Mouse (Mus musculus) central nervous system, embryonic 14 days (tissue): ENCODE data around the gene Irx4. TPM values are rescaled to one million over a fixed set of nuclear protein-coding genes. Genes with fewer than 3 reads are reported as not detected.

Experiments
- polyA plus RNA-seq: library from polyadenylated mRNA; depleted of rRNA; stranded (reverse); fragments of >200 nt; gene quantifications from 2 replicates; pipeline ENCODE4 v1.2.3, GENCODE M21; 2012; rRNA removed

Gene Irx4
- polyA plus RNA-seq, result 1.2 and 3.3 TPM in 2 replicates

GRCm38 (mm10) chr13:73260354-73261035 lies at the start of gene Irx4:
Irx4 (plus strand) TSS chr13:73260479.

Other genes with a start within 250 kb of the Irx4 start
- gene Mrpl36, start 68.0 kb downstream of the Irx4 start, polyA plus RNA-seq, result 77.3 and 79.4 TPM in 2 replicates
- 220 and 223 TPM in 2 replicates for gene Ndufs6, start 68.1 kb downstream of the Irx4 start, polyA plus RNA-seq
- 71.8 and 74.4 TPM in 2 replicates for gene Lpcat1, start 206.7 kb downstream of the Irx4 start, polyA plus RNA-seq